Mouse (Mus musculus) forebrain, embryonic 16.5 days (tissue): Measurements from ENCODE around the gene Erf. TPM values are rescaled to one million over a fixed set of nuclear protein-coding genes. Genes with fewer than 3 reads are reported as not detected.

Experiments
- ATAC-seq: fragments of 200-750 bp; cut with Nextera tagmentation; 2 replicates; pipeline ENCODE4 v1.8.0; 2017; ENCODE audit warnings: mild to moderate bottlenecking, moderate library complexity
- H3K27ac ChIP-seq: fragments of 300-500 bp; sonication (generic); 2 replicates; pipeline ENCODE4 v1.5.1; 2014; ENCODE audit warnings: low read length, control low read depth
- H3K27me3 ChIP-seq: fragments of 300-500 bp; sonication (generic); replicated peaks from 2 replicates; pipeline ENCODE4 v1.6.1; 2014; ENCODE audit warnings: low read length; ENCODE audit not compliant: control insufficient read depth, insufficient read depth
- H3K36me3 ChIP-seq: fragments of 300-500 bp; sonication (generic); 2 replicates; pipeline ENCODE4 v1.6.1; 2014; ENCODE audit not compliant: control insufficient read depth, insufficient read depth
- H3K4me1 ChIP-seq: fragments of 300-500 bp; sonication (generic); replicated peaks from 2 replicates; pipeline ENCODE4 v1.6.1; 2014; ENCODE audit warnings: low read length; ENCODE audit not compliant: control insufficient read depth, insufficient read depth
- H3K4me2 ChIP-seq: fragments of 300-500 bp; sonication (generic); 2 replicates; pipeline ENCODE4 v1.6.1; 2014; ENCODE audit warnings: mild to moderate bottlenecking, low read length, control low read depth
- H3K4me3 ChIP-seq: fragments of 300-500 bp; sonication (generic); replicated peaks from 2 replicates; pipeline ENCODE4 v1.5.1; 2014; ENCODE audit warnings: mild to moderate bottlenecking, low read length, control low read depth
- H3K9ac ChIP-seq: fragments of 300-500 bp; sonication (generic); replicated peaks from 2 replicates; pipeline ENCODE4 v1.6.1; 2014; ENCODE audit warnings: low read depth, low read length, control low read depth
- H3K9me3 ChIP-seq: fragments of 300-500 bp; sonication (generic); 2 replicates; pipeline ENCODE4 v1.6.1; 2016; ENCODE audit warnings: low read length; ENCODE audit not compliant: control insufficient read depth
- WGBS: fragments of 180-500 bp; shearing (Covaris S2); extraction: QIAGEN DNeasy Blood & Tissue Kit; methylation state at CpG from one replicate; pipeline ENCODE4 v1.1.7; 2014; 5-methylcytosine and 5-hydroxymethylcytosine counted together
- polyA plus RNA-seq: library from polyadenylated mRNA; unstranded; fragments of >200 nt; fragmentation: Nextera tagmentation; extraction: Ambion mirVana; gene quantifications from 2 replicates; pipeline ENCODE4 v1.2.1, GENCODE M21; 2015

The Erf gene
- polyA plus RNA-seq, 1 experiment from 2014 or later = 4.8 TPM

GRCm38 (mm10) chr7:25275555-25276298 lies 25.2 kb upstream of the Erf start:
- WGBS = 58% methylated on average over 9 of the region's 9 CpGs
- Histone ChIP-seq H3K27me3 (no peaks in the 10 kb centered on the region), H3K27ac (no peak overlapping the region), H3K4me2 (no peak overlapping the region), H3K4me3 (no peak overlapping the region), H3K9ac (0 out of 2 replicates have a peak overlapping the region, but pooled peaks have one; percentile 2), H3K4me1 (peaks cover 43% of the 10 kb centered on the region), H3K9me3 (no peaks in the 10 kb centered on the region), H3K36me3 (peaks cover 7% of the 10 kb centered on the region)
- no peak for ATAC-seq

- WGBS = 93% methylated on average over 3 of the region's 3 CpGs
- no peak overlapping the region for H3K4me3 ChIP-seq
- no peak overlapping the region for H3K27ac ChIP-seq
- H3K9me3 ChIP-seq = no peaks in the 10 kb centered on the region
- H3K27me3 ChIP-seq = no peaks in the 10 kb centered on the region
- no peak overlapping the region for H3K4me2 ChIP-seq
- ATAC-seq = no peak
- H3K36me3 ChIP-seq = peaks cover 7% of the 10 kb centered on the region
- peak overlapping the region; percentile 38; the same call in 1 of the 2 replicates for H3K9ac ChIP-seq
- H3K4me1 ChIP-seq = peaks cover 36% of the 10 kb centered on the region
Observed at GRCm38 (mm10) chr7:25274996-25275395, 24.4 kb upstream of the Erf start.

- H3K4me1 ChIP-seq = peaks cover 36% of the 10 kb centered on the region
- no peak overlapping the region for H3K4me2 ChIP-seq
- ATAC-seq = no peak
- peak overlapping the region; percentile 38; the same call in 1 of the 2 replicates for H3K9ac ChIP-seq
- H3K9me3 ChIP-seq = no peaks in the 10 kb centered on the region
- no peak overlapping the region for H3K27ac ChIP-seq
- H3K27me3 ChIP-seq = no peaks in the 10 kb centered on the region
- peaks cover 7% of the 10 kb centered on the region for H3K36me3 ChIP-seq
- no peak overlapping the region for H3K4me3 ChIP-seq
- 62% methylated on average over 5 of the region's 5 CpGs for WGBS
Observed at GRCm38 (mm10) chr7:25274571-25274970, 24.0 kb upstream of the Erf start.

GRCm38 (mm10) chr7:25273259-25274241 lies 23.0 kb upstream of the Erf start:
- Histone ChIP-seq H3K4me1 (peaks cover 42% of the 10 kb centered on the region), H3K9me3 (no peaks in the 10 kb centered on the region), H3K4me3 (no peak overlapping the region), H3K36me3 (peaks cover 7% of the 10 kb centered on the region), H3K9ac (no peak overlapping the region), H3K27me3 (no peaks in the 10 kb centered on the region), H3K4me2 (no peak overlapping the region), H3K27ac (no peak overlapping the region)
- no peak for ATAC-seq
- WGBS = 91% methylated on average over 22 of the region's 22 CpGs

GRCm38 (mm10) chr7:25272445-25273258 lies 22.1 kb upstream of the Erf start:
- Histone ChIP-seq H3K9me3 (no peaks in the 10 kb centered on the region), H3K4me1 (peaks cover 38% of the 10 kb centered on the region), H3K27me3 (no peaks in the 10 kb centered on the region), H3K36me3 (peaks cover 7% of the 10 kb centered on the region), H3K9ac (no peak overlapping the region), H3K4me3 (no peak overlapping the region), H3K27ac (no peak overlapping the region), H3K4me2 (no peak overlapping the region)
- 92% methylated on average over 38 of the region's 38 CpGs for WGBS
- no peak for ATAC-seq

GRCm38 (mm10) chr7:25271651-25272444 lies 21.3 kb upstream of the Erf start:
- Histone ChIP-seq H3K27me3 (no peaks in the 10 kb centered on the region), H3K27ac (no peak overlapping the region), H3K4me2 (no peak overlapping the region), H3K9ac (no peak overlapping the region), H3K9me3 (no peaks in the 10 kb centered on the region), H3K4me3 (no peak overlapping the region), H3K4me1 (peaks cover 38% of the 10 kb centered on the region), H3K36me3 (peaks cover 7% of the 10 kb centered on the region)
- WGBS = 89% methylated on average over 27 of the region's 30 CpGs
- no peak for ATAC-seq

GRCm38 (mm10) chr7:25270652-25271633 lies 20.4 kb upstream of the Erf start:
- H3K9ac ChIP-seq = no peak overlapping the region
- H3K27me3 ChIP-seq = no peaks in the 10 kb centered on the region
- no peak overlapping the region for H3K4me2 ChIP-seq
- H3K9me3 ChIP-seq = no peaks in the 10 kb centered on the region
- no peak overlapping the region for H3K27ac ChIP-seq
- H3K4me3 ChIP-seq = no peak overlapping the region
- peaks cover 35% of the 10 kb centered on the region for H3K4me1 ChIP-seq
- 90% methylated on average over 35 of the region's 35 CpGs for WGBS
- ATAC-seq = no peak
- peaks cover 7% of the 10 kb centered on the region for H3K36me3 ChIP-seq
